Mouse (Mus musculus): Measurements from ENCODE around the gene Ednra.

GRCm38 (mm10) chr8:77741050-77741777, 16.9 kb upstream of the Ednra start:
- TF ChIP-seq CTCF (IDR thresholded peaks at IDR 0.05; ENCODE audit: low read depth) (no peak), EP300 (IDR thresholded peaks at IDR 0.05; ENCODE audit: low read depth) (no peak)
